Mouse (Mus musculus): ENCODE measurements around the gene Arcn1. TPM values are rescaled to one million over a fixed set of nuclear protein-coding genes. Genes with fewer than 3 reads are reported as not detected.

Arcn1 gene
- polyA plus RNA-seq, 1 experiment from 2014 or later: 202 TPM

GRCm38 (mm10) chr9:44726431-44727146 is 41.1 kb downstream of the Arcn1 start:
- Histone ChIP-seq H3K4me3 (ENCODE audit: low read depth, low read length) (no peak overlapping the region), H3K4me1 (ENCODE audit: control insufficient read depth, insufficient read depth, low read length) (peaks cover 10% of the 10 kb centered on the region; the same call in 1 of the 2 replicates), H3K9me3 (ENCODE audit: control insufficient read depth, low read depth, low read length) (no peaks in the 10 kb centered on the region), H3K9ac (replicated peaks; ENCODE audit: low read depth, low read length) (no peak overlapping the region), H3K4me2 (replicated peaks; ENCODE audit: low read depth, low read length) (no peak overlapping the region), H3K36me3 (ENCODE audit: control insufficient read depth, insufficient read depth, low read length) (no peaks in the 10 kb centered on the region), H3K27me3 (ENCODE audit: control insufficient read depth, insufficient read depth, low read length) (no peaks in the 10 kb centered on the region), H3K27ac (ENCODE audit: low read length) (no peak overlapping the region)
- WGBS: 39% methylated on average over 10 of the region's 10 CpGs
- ATAC-seq (ENCODE audit: insufficient number of reproducible peaks, insufficient read depth, low FRiP score, low read depth): no peak

- Histone ChIP-seq H3K36me3 (ENCODE audit: control insufficient read depth, insufficient read depth, low read length) (no peaks in the 10 kb centered on the region), H3K4me1 (ENCODE audit: control insufficient read depth, insufficient read depth, low read length) (peaks cover 26% of the 10 kb centered on the region), H3K9ac (replicated peaks; ENCODE audit: low read depth, low read length) (no peak overlapping the region), H3K27me3 (ENCODE audit: control insufficient read depth, insufficient read depth, low read length) (no peaks in the 10 kb centered on the region), H3K4me2 (replicated peaks; ENCODE audit: low read depth, low read length) (no peak overlapping the region), H3K27ac (ENCODE audit: low read length) (no peak overlapping the region), H3K4me3 (ENCODE audit: low read depth, low read length) (no peak overlapping the region), H3K9me3 (ENCODE audit: control insufficient read depth, low read depth, low read length) (no peaks in the 10 kb centered on the region)
- ATAC-seq (ENCODE audit: insufficient number of reproducible peaks, insufficient read depth, low FRiP score, low read depth): no peak
- WGBS: 40% methylated on average over 2 of the region's 2 CpGs
Observed at GRCm38 (mm10) chr9:44724665-44725064, 43.0 kb downstream of the Arcn1 start.

- peaks cover 30% of the 10 kb centered on the region for H3K4me1 ChIP-seq (ENCODE audit: control insufficient read depth, insufficient read depth, low read length)
- H3K4me2 ChIP-seq (replicated peaks; ENCODE audit: low read depth, low read length): no peak overlapping the region
- 48% methylated on average over 6 of the region's 6 CpGs for WGBS
- H3K36me3 ChIP-seq (ENCODE audit: control insufficient read depth, insufficient read depth, low read length): no peaks in the 10 kb centered on the region
- no peak overlapping the region for H3K4me3 ChIP-seq (ENCODE audit: low read depth, low read length)
- H3K27ac ChIP-seq (ENCODE audit: low read length): no peak overlapping the region; the same call in 1 of the 2 replicates
- no peaks in the 10 kb centered on the region for H3K27me3 ChIP-seq (ENCODE audit: control insufficient read depth, insufficient read depth, low read length)
- H3K9ac ChIP-seq (replicated peaks; ENCODE audit: low read depth, low read length): no peak overlapping the region
- no peaks in the 10 kb centered on the region for H3K9me3 ChIP-seq (ENCODE audit: control insufficient read depth, low read depth, low read length)
- no peak for ATAC-seq (ENCODE audit: insufficient number of reproducible peaks, insufficient read depth, low FRiP score, low read depth)
Observed at GRCm38 (mm10) chr9:44724223-44724622, 43.4 kb downstream of the Arcn1 start.

- Histone ChIP-seq H3K9ac (replicated peaks; ENCODE audit: low read depth, low read length) (no peak overlapping the region), H3K4me2 (replicated peaks; ENCODE audit: low read depth, low read length) (no peak overlapping the region), H3K27ac (ENCODE audit: low read length) (peak overlapping the region; percentile 45; the same call in 1 of the 2 replicates), H3K36me3 (ENCODE audit: control insufficient read depth, insufficient read depth, low read length) (no peaks in the 10 kb centered on the region), H3K4me1 (ENCODE audit: control insufficient read depth, insufficient read depth, low read length) (peaks cover 30% of the 10 kb centered on the region), H3K9me3 (ENCODE audit: control insufficient read depth, low read depth, low read length) (no peaks in the 10 kb centered on the region), H3K4me3 (ENCODE audit: low read depth, low read length) (no peak overlapping the region), H3K27me3 (ENCODE audit: control insufficient read depth, insufficient read depth, low read length) (no peaks in the 10 kb centered on the region)
- WGBS: 68% methylated on average over 11 of the region's 11 CpGs
- ATAC-seq (ENCODE audit: insufficient number of reproducible peaks, insufficient read depth, low FRiP score, low read depth): no peak
Observed at GRCm38 (mm10) chr9:44723521-44724041, 44.1 kb downstream of the Arcn1 start.

- 40% methylated on average over 7 of the region's 7 CpGs for WGBS
- Histone ChIP-seq H3K27me3 (ENCODE audit: control insufficient read depth, insufficient read depth, low read length) (no peaks in the 10 kb centered on the region), H3K4me2 (replicated peaks; ENCODE audit: low read depth, low read length) (no peak overlapping the region), H3K4me1 (ENCODE audit: control insufficient read depth, insufficient read depth, low read length) (peaks cover 30% of the 10 kb centered on the region), H3K27ac (ENCODE audit: low read length) (peak overlapping the region; percentile 45; the same call in 1 of the 2 replicates), H3K9ac (replicated peaks; ENCODE audit: low read depth, low read length) (no peak overlapping the region), H3K4me3 (ENCODE audit: low read depth, low read length) (no peak overlapping the region), H3K36me3 (ENCODE audit: control insufficient read depth, insufficient read depth, low read length) (no peaks in the 10 kb centered on the region), H3K9me3 (ENCODE audit: control insufficient read depth, low read depth, low read length) (no peaks in the 10 kb centered on the region)
- ATAC-seq (ENCODE audit: insufficient number of reproducible peaks, insufficient read depth, low FRiP score, low read depth): no peak
Observed at GRCm38 (mm10) chr9:44723008-44723407, 44.6 kb downstream of the Arcn1 start.

- ATAC-seq (ENCODE audit: insufficient number of reproducible peaks, insufficient read depth, low FRiP score, low read depth): no peak
- Histone ChIP-seq H3K9ac (replicated peaks; ENCODE audit: low read depth, low read length) (no peak overlapping the region), H3K4me1 (ENCODE audit: control insufficient read depth, insufficient read depth, low read length) (peaks cover 30% of the 10 kb centered on the region), H3K9me3 (ENCODE audit: control insufficient read depth, low read depth, low read length) (no peaks in the 10 kb centered on the region), H3K36me3 (ENCODE audit: control insufficient read depth, insufficient read depth, low read length) (no peaks in the 10 kb centered on the region), H3K4me2 (replicated peaks; ENCODE audit: low read depth, low read length) (no peak overlapping the region), H3K27me3 (ENCODE audit: control insufficient read depth, insufficient read depth, low read length) (no peaks in the 10 kb centered on the region), H3K27ac (ENCODE audit: low read length) (peak overlapping the region; percentile 39; the same call in 1 of the 2 replicates), H3K4me3 (ENCODE audit: low read depth, low read length) (no peak overlapping the region)
- WGBS: 67% methylated on average over 7 of the region's 7 CpGs
Observed at GRCm38 (mm10) chr9:44722575-44722974, 45.1 kb downstream of the Arcn1 start.

GRCm38 (mm10) chr9:44721877-44722186 is 45.8 kb downstream of the Arcn1 start:
- Histone ChIP-seq H3K4me2 (replicated peaks; ENCODE audit: low read depth, low read length) (peak overlapping the region; percentile 88), H3K4me3 (ENCODE audit: low read depth, low read length) (no peak overlapping the region), H3K36me3 (ENCODE audit: control insufficient read depth, insufficient read depth, low read length) (no peaks in the 10 kb centered on the region), H3K27me3 (ENCODE audit: control insufficient read depth, insufficient read depth, low read length) (no peaks in the 10 kb centered on the region), H3K9me3 (ENCODE audit: control insufficient read depth, low read depth, low read length) (no peaks in the 10 kb centered on the region), H3K4me1 (ENCODE audit: control insufficient read depth, insufficient read depth, low read length) (peaks cover 30% of the 10 kb centered on the region), H3K27ac (ENCODE audit: low read length) (no peak overlapping the region), H3K9ac (replicated peaks; ENCODE audit: low read depth, low read length) (no peak overlapping the region)
- no peak for ATAC-seq (ENCODE audit: insufficient number of reproducible peaks, insufficient read depth, low FRiP score, low read depth)
- WGBS: 76% methylated on average over 3 of the region's 3 CpGs

GRCm38 (mm10) chr9:44721154-44721876 is 46.3 kb downstream of the Arcn1 start:
- under 1% methylated on average over 40 of the region's 40 CpGs for WGBS
- H3K9ac ChIP-seq (replicated peaks; ENCODE audit: low read depth, low read length): peak overlapping the region; percentile 67
- H3K9me3 ChIP-seq (ENCODE audit: control insufficient read depth, low read depth, low read length): no peaks in the 10 kb centered on the region
- H3K27ac ChIP-seq (ENCODE audit: low read length): peak overlapping the region; percentile 39; the same call in 1 of the 2 replicates
- peaks cover 30% of the 10 kb centered on the region for H3K4me1 ChIP-seq (ENCODE audit: control insufficient read depth, insufficient read depth, low read length)
- no peaks in the 10 kb centered on the region for H3K27me3 ChIP-seq (ENCODE audit: control insufficient read depth, insufficient read depth, low read length)
- ATAC-seq (ENCODE audit: insufficient number of reproducible peaks, insufficient read depth, low FRiP score, low read depth): peak; percentile 86
- peaks cover 1% of the 10 kb centered on the region; the same call in 1 of the 2 replicates for H3K36me3 ChIP-seq (ENCODE audit: control insufficient read depth, insufficient read depth, low read length)
- peak overlapping the region; percentile 76 for H3K4me3 ChIP-seq (ENCODE audit: low read depth, low read length)
- peak overlapping the region; percentile 88 for H3K4me2 ChIP-seq (replicated peaks; ENCODE audit: low read depth, low read length)

Measured in stomach, embryonic 14.5 days (tissue).